21 mouse cellular contexts compared by ENCODE assay signal in the genomic region with DNA sequence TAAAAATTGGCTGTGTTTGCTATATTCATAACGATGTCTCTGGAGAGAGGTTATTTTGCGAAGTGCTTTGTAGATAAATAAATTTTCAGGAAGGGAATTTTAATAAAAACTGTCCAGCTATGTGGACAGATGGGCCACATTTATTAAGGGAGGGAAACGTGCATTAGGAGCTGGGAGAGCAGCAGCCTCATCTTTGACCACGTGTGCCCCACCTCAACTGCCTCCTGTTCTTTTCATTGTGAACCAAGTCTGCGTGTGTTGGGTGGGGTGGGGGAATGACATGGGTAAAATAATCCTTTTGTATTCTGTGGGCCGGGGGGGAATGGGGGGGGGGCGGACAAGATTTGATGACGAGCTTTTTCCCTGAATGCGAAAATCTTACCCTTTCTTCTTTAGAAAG.
A peak's percentile ranks its signal among the peaks of the same experiment; 100 is the strongest.
DNase-seq lines count a peak whose midpoint lies in the region; ATAC-seq and TF ChIP-seq lines count a peak whose summit lies in the region.
"Had no signal": no experiment of that assay in that cellular context is flagged by ENCODE, and none has a peak within 500 bp of the region (broad histone marks: within the 10 kb centered on the region; RNA-seq: fewer than 3 reads in every experiment).

No protein-coding gene starts in this region.

- H3K9ac ChIP-seq in forebrain, embryonic 14.5 days (ENCODE audit: low read length): no peak overlapping the region
- H3K9ac ChIP-seq in forebrain, postnatal 0 days: no peak overlapping the region
- H3K9ac ChIP-seq in midbrain, embryonic 12.5 days (replicated peaks): no peak overlapping the region
- no peak overlapping the region for H3K9ac ChIP-seq in midbrain, postnatal 0 days (replicated peaks; ENCODE audit: low read length, poor library complexity, severe bottlenecking)
- no peak overlapping the region for H3K9ac ChIP-seq in forebrain, embryonic 16.5 days (replicated peaks; ENCODE audit: low read depth, low read length)
- no peak overlapping the region for H3K9ac ChIP-seq in midbrain, embryonic 16.5 days (ENCODE audit: low read depth, low read length)
- H3K9ac ChIP-seq: embryonic facial prominence, embryonic 15.5 days; heart, embryonic 12.5 days; hindbrain, embryonic 13.5 days had no signal

- no peaks in the 10 kb centered on the region for H3K27me3 ChIP-seq in forebrain, embryonic 14.5 days (replicated peaks; ENCODE audit: control insufficient read depth, insufficient read depth, low read length)
- no peaks in the 10 kb centered on the region for H3K27me3 ChIP-seq in forebrain, postnatal 0 days (ENCODE audit: insufficient read depth, low read length)
- no peaks in the 10 kb centered on the region for H3K27me3 ChIP-seq in midbrain, embryonic 12.5 days
- no peaks in the 10 kb centered on the region for H3K27me3 ChIP-seq in midbrain, postnatal 0 days (ENCODE audit: insufficient read depth, low read length)
- H3K27me3 ChIP-seq in forebrain, embryonic 16.5 days (replicated peaks; ENCODE audit: control insufficient read depth, insufficient read depth, low read length): no peaks in the 10 kb centered on the region
- no peaks in the 10 kb centered on the region for H3K27me3 ChIP-seq in midbrain, embryonic 16.5 days (ENCODE audit: control insufficient read depth, insufficient read depth, low read depth, low read length)
- H3K27me3 ChIP-seq: CH12.LX; embryonic facial prominence, embryonic 15.5 days; heart, embryonic 12.5 days; hindbrain, embryonic 13.5 days had no signal

- H3K9me3 ChIP-seq in forebrain, embryonic 14.5 days (replicated peaks; ENCODE audit: control insufficient read depth, low read length): no peaks in the 10 kb centered on the region
- H3K9me3 ChIP-seq in forebrain, postnatal 0 days (ENCODE audit: low read length): no peaks in the 10 kb centered on the region
- no peaks in the 10 kb centered on the region for H3K9me3 ChIP-seq in midbrain, embryonic 12.5 days
- H3K9me3 ChIP-seq in midbrain, postnatal 0 days (ENCODE audit: low read length): no peaks in the 10 kb centered on the region
- no peaks in the 10 kb centered on the region for H3K9me3 ChIP-seq in forebrain, embryonic 16.5 days (ENCODE audit: control insufficient read depth, low read length)
- H3K9me3 ChIP-seq in midbrain, embryonic 16.5 days (replicated peaks; ENCODE audit: control insufficient read depth, low read length, poor library complexity, severe bottlenecking): no peaks in the 10 kb centered on the region
- H3K9me3 ChIP-seq: embryonic facial prominence, embryonic 15.5 days; heart, embryonic 12.5 days; hindbrain, embryonic 13.5 days had no signal

- H3K27ac ChIP-seq in forebrain, embryonic 14.5 days (ENCODE audit: low read depth, low read length): no peak overlapping the region
- no peak overlapping the region for H3K27ac ChIP-seq in forebrain, postnatal 0 days (ENCODE audit: low read depth, low read length)
- H3K27ac ChIP-seq in midbrain, embryonic 12.5 days (replicated peaks): no peak overlapping the region
- H3K27ac ChIP-seq in midbrain, postnatal 0 days (ENCODE audit: low read depth, low read length): no peak overlapping the region
- no peak overlapping the region for H3K27ac ChIP-seq in forebrain, embryonic 16.5 days (ENCODE audit: low read length)
- H3K27ac ChIP-seq in midbrain, embryonic 16.5 days (ENCODE audit: low read length): no peak overlapping the region
- H3K27ac ChIP-seq: embryonic facial prominence, embryonic 15.5 days; gastrocnemius, adult 2 months; hindbrain, embryonic 13.5 days had no signal

- no peaks in the 10 kb centered on the region for H3K36me3 ChIP-seq in forebrain, embryonic 14.5 days (ENCODE audit: control insufficient read depth, insufficient read depth, low read length)
- H3K36me3 ChIP-seq in forebrain, postnatal 0 days (ENCODE audit: insufficient read depth): no peaks in the 10 kb centered on the region
- no peaks in the 10 kb centered on the region for H3K36me3 ChIP-seq in midbrain, embryonic 12.5 days
- no peaks in the 10 kb centered on the region for H3K36me3 ChIP-seq in midbrain, postnatal 0 days (ENCODE audit: insufficient read depth, low read length)
- H3K36me3 ChIP-seq in forebrain, embryonic 16.5 days (ENCODE audit: control insufficient read depth, insufficient read depth): no peaks in the 10 kb centered on the region
- no peaks in the 10 kb centered on the region for H3K36me3 ChIP-seq in midbrain, embryonic 16.5 days (ENCODE audit: control insufficient read depth, insufficient read depth, low read length)
- H3K36me3 ChIP-seq: embryonic facial prominence, embryonic 15.5 days; heart, embryonic 12.5 days; hindbrain, embryonic 13.5 days had no signal

- no peak for TF ChIP-seq CTCF in forebrain, postnatal 0 days (IDR thresholded peaks at IDR 0.05; ENCODE audit: low read depth)
- TF ChIP-seq CTCF in midbrain, postnatal 0 days (IDR thresholded peaks at IDR 0.05): no peak

- peak; percentile 65; the same call in 1 of the 2 replicates for ATAC-seq in forebrain, embryonic 14.5 days
- no peak for ATAC-seq in forebrain, postnatal 0 days
- ATAC-seq in midbrain, embryonic 12.5 days (ENCODE audit: low FRiP score, low read depth): peak; percentile 49
- ATAC-seq in midbrain, postnatal 0 days (ENCODE audit: low FRiP score): no peak
- ATAC-seq in forebrain, embryonic 16.5 days: 0 out of 2 replicates have a peak, but pooled peaks have one; percentile 49
- ATAC-seq in midbrain, embryonic 16.5 days: peak; percentile 66; the same call in 1 of the 2 replicates
- ATAC-seq: intestine, embryonic 16.5 days had no signal

- peaks cover 3% of the 10 kb centered on the region; the same call in 1 of the 2 replicates for H3K4me1 ChIP-seq in forebrain, embryonic 14.5 days (ENCODE audit: control insufficient read depth, insufficient read depth, low read length)
- H3K4me1 ChIP-seq in forebrain, postnatal 0 days (ENCODE audit: insufficient read depth): no peaks in the 10 kb centered on the region
- H3K4me1 ChIP-seq in midbrain, embryonic 12.5 days: no peaks in the 10 kb centered on the region
- H3K4me1 ChIP-seq in midbrain, postnatal 0 days (ENCODE audit: insufficient read depth, low read length): no peaks in the 10 kb centered on the region
- peaks cover 4% of the 10 kb centered on the region; the same call in 1 of the 2 replicates for H3K4me1 ChIP-seq in forebrain, embryonic 16.5 days (replicated peaks; ENCODE audit: control insufficient read depth, insufficient read depth, low read length)
- peaks cover 4% of the 10 kb centered on the region; the same call in 1 of the 2 replicates for H3K4me1 ChIP-seq in midbrain, embryonic 16.5 days (ENCODE audit: control insufficient read depth, insufficient read depth, low read length)
- H3K4me1 ChIP-seq: embryonic facial prominence, embryonic 15.5 days; heart, embryonic 12.5 days; hindbrain, embryonic 13.5 days had no signal

- DNase-seq in forebrain, embryonic 14.5 days (ENCODE audit: low spot score): no peak
- DNase-seq in forebrain, postnatal 0 days: no peak
- no peak for DNase-seq in midbrain, postnatal 0 days (ENCODE audit: low spot score)
- no peak for DNase-seq in yolk sac, embryonic 10.5 days (ENCODE audit: low spot score)
- DNase-seq: adrenal gland, adult 2 months; adrenal gland, postnatal 25 days; cerebellum, adult 11 months; cerebellum, adult 8-10 months; cerebellum, postnatal 14 days; embryo, embryonic 11 days; gastrocnemius, adult 2 months; gastrocnemius, postnatal 25 days had no signal

- WGBS in forebrain, embryonic 14.5 days: 29% methylated on average over 9 of the region's 9 CpGs
- WGBS in forebrain, postnatal 0 days: 24% methylated on average over 9 of the region's 9 CpGs
- 52% methylated on average over 9 of the region's 9 CpGs for WGBS in midbrain, embryonic 12.5 days
- WGBS in midbrain, postnatal 0 days: 48% methylated on average over 9 of the region's 9 CpGs
- 22% methylated on average over 9 of the region's 9 CpGs for WGBS in forebrain, embryonic 16.5 days
- WGBS in midbrain, embryonic 16.5 days: 39% methylated on average over 9 of the region's 9 CpGs

- H3K4me3 ChIP-seq in forebrain, embryonic 14.5 days (ENCODE audit: low read depth, low read length): no peak overlapping the region
- no peak overlapping the region for H3K4me3 ChIP-seq in forebrain, postnatal 0 days (ENCODE audit: low read depth, low read length)
- H3K4me3 ChIP-seq in midbrain, embryonic 12.5 days: no peak overlapping the region
- no peak overlapping the region for H3K4me3 ChIP-seq in midbrain, postnatal 0 days (ENCODE audit: low read depth, low read length)
- no peak overlapping the region for H3K4me3 ChIP-seq in forebrain, embryonic 16.5 days (replicated peaks; ENCODE audit: low read length)
- H3K4me3 ChIP-seq in midbrain, embryonic 16.5 days (ENCODE audit: low read depth, low read length): no peak overlapping the region
- H3K4me3 ChIP-seq: embryonic facial prominence, embryonic 15.5 days; erythroblast, embryonic 14.5 days; gastrocnemius, adult 2 months; heart, embryonic 12.5 days; hindbrain, embryonic 13.5 days had no signal

- no peak overlapping the region for H3K4me2 ChIP-seq in forebrain, embryonic 14.5 days (ENCODE audit: low read length)
- H3K4me2 ChIP-seq in forebrain, postnatal 0 days (ENCODE audit: low read depth): no peak overlapping the region
- no peak overlapping the region for H3K4me2 ChIP-seq in midbrain, embryonic 12.5 days (replicated peaks)
- no peak overlapping the region for H3K4me2 ChIP-seq in midbrain, postnatal 0 days (ENCODE audit: low read depth, low read length, poor library complexity, severe bottlenecking)
- H3K4me2 ChIP-seq in forebrain, embryonic 16.5 days (ENCODE audit: low read length): no peak overlapping the region
- no peak overlapping the region for H3K4me2 ChIP-seq in midbrain, embryonic 16.5 days (ENCODE audit: low read length)
- H3K4me2 ChIP-seq: embryonic facial prominence, embryonic 15.5 days; heart, embryonic 12.5 days; hindbrain, embryonic 13.5 days had no signal

Comparison
In these comparisons a context has a peak if more than half of its experiments do, and no peak if none do; other contexts are left out.
1. ATAC-seq: peak in forebrain, embryonic 14.5 days (single experiment), midbrain, embryonic 12.5 days (single experiment), forebrain, embryonic 16.5 days (single experiment) and midbrain, embryonic 16.5 days (single experiment); none in forebrain, postnatal 0 days (single experiment) and midbrain, postnatal 0 days (single experiment).